Mouse (Mus musculus) Patski (cell line): ENCODE results near the gene Sfrp4. TPM values are rescaled to one million over a fixed set of nuclear protein-coding genes. Genes with fewer than 3 reads are reported as not detected.

Experiments
- ATAC-seq: fragments of 100-300 bp; one replicate; pipeline ENCODE4 v1.8.0; 2021
- CTCF ChIA-PET: fragments of 350-600 bp; sonication (Branson Sonifier 250); formaldehyde crosslinking; loops from one replicate; lab custom pipeline; 2022; ENCODE audit warnings: inconsistent platforms; lab: Charles Lee
- POLR2A ChIA-PET: fragments of 350-600 bp; sonication (Branson Sonifier 250); formaldehyde crosslinking; loops from one replicate; lab custom pipeline; 2022; ENCODE audit warnings: antibody characterized with exemption, inconsistent platforms; lab: Charles Lee
- DNase-seq: peaks from one replicate; pipeline ENCODE4 v3.0.0-alpha.2; 2011; ENCODE audit warnings: low read depth, low spot score
- H3K27me3 ChIP-seq: fragments of 371-371 bp; one replicate; pipeline ENCODE4 v1.5.1; 2021
- CTCF ChIP-seq: fragments of 100-300 bp; IDR thresholded peaks from one replicate; pipeline ENCODE4 v1.5.1; 2021
- in situ Hi-C: fragments of 300-500 bp; cut with MboI; formaldehyde crosslinking; loops from 3 replicates; pipeline ENCODE4 v1.11.1; 2018; ENCODE audit warnings: low pct_unique_long_range_greater_than_20kb, mixed read lengths
- polyA plus RNA-seq: library from polyadenylated mRNA; unstranded; gene quantifications from one replicate; pipeline ENCODE4 v1.2.3, GENCODE M21; 2021

The Sfrp4 gene
- polyA plus RNA-seq, 1 experiment from 2014 or later, result 0.08 TPM

DNA sequence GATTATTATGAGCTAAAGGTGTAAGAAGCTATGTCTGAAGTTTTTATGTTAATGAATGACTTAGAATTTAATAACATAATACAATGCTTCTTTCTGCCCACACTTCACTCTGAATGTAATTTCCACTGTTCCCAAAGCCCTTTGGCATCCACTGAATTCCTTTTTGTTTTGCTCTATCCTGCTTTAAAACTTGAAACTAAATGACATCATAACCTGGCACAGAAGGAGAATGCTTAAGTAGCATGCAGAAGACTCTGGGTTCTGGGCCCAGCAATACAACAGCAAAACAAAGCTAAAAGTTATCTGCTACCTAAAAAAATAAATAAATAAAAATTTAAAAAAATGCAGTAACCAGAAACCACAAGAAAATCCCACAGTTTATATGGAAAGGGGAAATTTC lies 51.7 kb downstream of the Sfrp4 start:
- ATAC-seq (no peak), DNase-seq (no peak)
- CTCF ChIA-PET, result interaction anchor here (1.7 kb wide), 1 partner anchor 9 kb away, joined by 7 read pairs; no protein-coding TSS in a partner anchor
- no peak for TF ChIP-seq CTCF
- POLR2A ChIA-PET, result no interaction called here
- H3K27me3 ChIP-seq, result peaks cover 7% of the 10 kb centered on the region
- in situ Hi-C loops, result loop anchor here (10.0 kb wide), 1 partner anchor 520 kb away; no protein-coding TSS in a partner anchor

Other genes starting within 250 kb of the Sfrp4 start
- 54.0 TPM for gene Stard3nl, start 227.3 kb upstream of the Sfrp4 start, polyA plus RNA-seq
- 62.1 TPM for gene Epdr1, start 3.2 kb upstream of the Sfrp4 start, polyA plus RNA-seq
- gene Nme8, start 74.7 kb downstream of the Sfrp4 start, polyA plus RNA-seq, result not detected
- gene Gpr141, start 201.2 kb downstream of the Sfrp4 start, polyA plus RNA-seq, result not detected